Mouse (Mus musculus) kidney, adult 2 months (tissue): ENCODE measurements around the gene Eif3d.

Source experiments
- CTCF ChIP-seq: fragments of 200-500 bp; conservative IDR thresholded peaks from 2 replicates; pipeline ENCODE4 v1.5.1; 2011; ENCODE audit warnings: low read depth, mild to moderate bottlenecking, control low read depth, low read length, moderate library complexity, mixed read lengths; ENCODE audit not compliant: insufficient read depth, insufficient read length
- POLR2A ChIP-seq: fragments of 200-500 bp; IDR thresholded peaks from one replicate; pipeline ENCODE4 v1.6.1; 2011; ENCODE audit warnings: low read depth, low read length, control low read depth

DNA sequence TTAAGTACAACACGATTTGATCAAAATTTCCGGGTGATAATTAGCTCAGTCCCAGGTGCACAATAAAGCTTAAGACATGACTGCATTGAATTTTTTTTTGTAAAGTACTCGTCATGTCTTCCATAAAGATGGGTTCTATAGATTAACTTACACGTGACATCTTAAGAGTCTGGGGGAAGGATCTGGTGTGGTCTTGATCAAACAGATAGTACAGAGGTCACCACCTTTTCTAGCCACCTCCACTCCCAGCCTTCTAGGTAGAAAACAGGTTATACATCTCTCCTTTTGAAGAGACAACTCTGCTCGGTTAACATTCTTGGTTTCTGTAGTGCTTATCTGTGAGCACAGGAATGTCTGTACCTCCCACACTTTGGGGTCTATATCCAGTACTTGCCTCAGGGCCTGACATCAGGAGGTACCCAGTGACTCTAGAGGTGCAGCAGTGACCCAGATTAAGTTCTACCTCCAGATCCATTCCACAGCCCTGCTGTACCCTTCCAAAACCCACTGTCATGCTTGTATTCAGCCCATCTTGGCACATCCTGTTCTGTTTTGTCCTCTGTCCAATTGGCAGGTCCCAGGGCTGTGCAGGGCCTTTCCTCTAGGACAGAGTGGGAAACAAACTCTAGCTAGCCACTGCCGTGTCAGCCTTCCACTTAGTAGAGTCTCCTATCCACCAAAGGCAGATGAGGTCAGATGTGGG lies 39.5 kb downstream of the Eif3d start:
- TF ChIP-seq CTCF = no peak
- no peak for TF ChIP-seq POLR2A
